Mouse (Mus musculus): ENCODE data around the gene Cnbd2.

The Cnbd2 gene

GRCm38 (mm10) chr2:156392461-156393154 lies 80.5 kb downstream of the Cnbd2 start:
- 0% methylated on average over 20 of the region's 63 CpGs for WGBS

DNA sequence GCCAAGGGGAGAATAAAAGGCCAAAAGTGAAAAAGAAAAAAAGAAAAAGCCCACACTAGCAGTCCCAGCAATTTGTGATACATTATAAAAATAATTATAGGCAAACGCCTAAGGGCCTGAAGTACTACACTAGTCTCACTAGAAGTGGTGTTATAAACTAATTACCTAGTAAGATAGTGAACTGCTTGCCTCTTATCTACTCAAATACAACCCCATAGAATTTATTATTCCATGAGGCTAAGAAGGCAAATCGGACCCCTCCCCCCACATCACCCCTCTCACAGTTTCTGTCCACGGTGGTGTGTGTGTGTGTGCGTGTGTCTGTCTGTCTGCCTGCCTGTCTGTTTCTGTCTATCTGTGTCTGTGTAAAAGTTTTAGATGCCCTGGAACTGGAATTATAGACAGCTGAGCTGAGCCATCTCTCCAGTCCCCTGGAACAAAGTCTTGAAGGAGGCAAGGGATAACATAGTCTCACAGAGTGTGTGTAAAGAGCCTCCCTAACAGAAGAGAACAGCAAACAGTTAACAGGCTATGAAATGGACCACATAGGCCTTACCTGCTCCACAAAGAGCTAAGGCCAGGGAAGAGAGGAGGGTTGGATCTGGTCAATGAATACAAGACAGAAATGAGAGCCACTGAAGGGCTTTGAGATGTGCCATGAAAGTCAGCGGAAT lies 81.2 kb downstream of the Cnbd2 start:
- 50% methylated on average over 5 of the region's 5 CpGs for WGBS

- WGBS: 94% methylated on average over 4 of the region's 4 CpGs
Observed at GRCm38 (mm10) chr2:156394282-156394681, 82.2 kb downstream of the Cnbd2 start.

DNA sequence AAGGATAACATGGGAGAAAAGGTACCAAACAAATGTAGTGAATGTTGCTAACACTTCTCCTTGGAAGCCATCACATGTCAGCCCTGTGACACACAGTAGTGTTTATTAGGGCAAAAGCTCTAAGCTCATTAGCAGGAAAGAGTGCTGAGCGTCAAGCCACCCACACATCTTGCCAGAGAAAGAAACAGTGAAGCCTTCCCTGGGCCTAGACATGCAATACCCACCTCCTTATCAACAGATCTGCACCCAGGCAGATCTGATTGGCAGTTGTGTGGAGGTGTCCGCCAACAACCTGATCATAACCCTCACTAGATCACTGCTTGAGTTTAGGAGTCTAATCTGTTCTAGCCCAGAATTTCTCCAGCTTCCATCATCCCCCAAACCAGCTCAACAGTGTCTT lies 84.0 kb downstream of the Cnbd2 start:
- 75% methylated on average over 2 of the region's 2 CpGs for WGBS

- 96% methylated on average over 7 of the region's 7 CpGs for WGBS
Observed at GRCm38 (mm10) chr2:156397988-156398387, 85.9 kb downstream of the Cnbd2 start.

- 47% methylated on average over 1 of the region's 1 CpGs for WGBS
Observed at GRCm38 (mm10) chr2:156399485-156399884, 87.4 kb downstream of the Cnbd2 start.

GRCm38 (mm10) chr2:156401331-156401730 lies 89.2 kb downstream of the Cnbd2 start:
- 17% methylated on average over 9 of the region's 9 CpGs for WGBS

DNA sequence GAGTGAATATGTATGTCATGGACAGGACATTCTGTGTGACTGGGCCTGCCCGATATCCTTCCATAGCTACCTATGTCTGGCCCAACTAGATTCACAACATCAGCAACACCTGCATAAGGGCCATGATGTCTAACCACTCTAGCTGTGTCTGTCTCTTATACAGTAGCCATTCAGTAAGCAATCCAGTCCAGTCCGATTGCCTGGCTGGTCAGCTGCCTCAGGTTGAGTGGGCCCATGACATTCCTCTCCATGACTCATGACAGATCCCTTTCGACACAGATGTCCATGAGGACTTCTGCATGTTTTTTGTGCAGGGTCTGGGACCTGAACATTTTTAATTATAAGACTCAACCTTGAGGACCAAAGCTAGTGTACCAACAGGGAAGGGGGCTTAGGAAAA lies 89.9 kb downstream of the Cnbd2 start:
- WGBS: 95% methylated on average over 3 of the region's 3 CpGs

DNA sequence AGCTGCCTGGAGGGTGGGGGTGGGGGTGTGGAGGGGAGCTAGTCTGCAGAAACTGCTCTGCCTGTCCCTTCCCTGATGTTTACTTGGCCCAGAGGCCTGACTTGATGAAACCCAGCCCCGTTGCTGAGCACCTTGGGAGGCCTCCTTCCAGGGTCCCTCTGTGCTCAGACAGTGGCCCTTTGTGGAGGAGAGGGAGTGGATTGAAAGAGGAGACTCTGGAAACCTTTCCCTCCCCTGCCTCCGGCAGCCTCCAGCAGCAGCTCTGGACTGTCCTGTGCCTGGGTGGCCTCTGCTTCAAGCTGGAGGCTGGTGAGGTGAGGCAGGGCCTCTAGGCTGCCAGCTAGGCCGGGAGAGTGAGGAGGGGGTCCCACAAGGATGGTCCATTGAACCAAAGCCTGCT lies 94.9 kb downstream of the Cnbd2 start:
- WGBS: 68% methylated on average over 3 of the region's 3 CpGs

GRCm38 (mm10) chr2:156408168-156408567 lies 96.1 kb downstream of the Cnbd2 start:
- WGBS: 14% methylated on average over 8 of the region's 8 CpGs

DNA sequence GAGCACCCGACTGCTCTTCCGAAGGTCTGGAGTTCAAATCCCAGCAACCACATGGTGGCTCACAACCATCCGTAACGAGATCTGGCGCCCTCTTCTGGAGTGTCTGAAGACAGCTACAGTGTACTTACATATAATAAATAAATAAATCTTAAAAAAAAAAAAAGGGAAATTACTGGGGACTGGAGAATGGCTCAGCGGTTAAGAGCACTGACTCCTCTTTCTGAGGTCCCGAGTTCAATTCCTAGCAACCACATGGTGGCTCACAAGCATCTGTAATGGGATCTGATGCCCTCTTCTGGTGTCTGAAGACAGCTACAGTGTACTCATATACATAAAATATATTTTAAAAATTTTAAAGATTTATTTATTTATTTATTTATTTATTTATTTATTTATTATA lies 99.2 kb downstream of the Cnbd2 start:
- 83% methylated on average over 7 of the region's 7 CpGs for WGBS

- 78% methylated on average over 2 of the region's 2 CpGs for WGBS
Observed at GRCm38 (mm10) chr2:156414996-156415395, 102.9 kb downstream of the Cnbd2 start.

DNA sequence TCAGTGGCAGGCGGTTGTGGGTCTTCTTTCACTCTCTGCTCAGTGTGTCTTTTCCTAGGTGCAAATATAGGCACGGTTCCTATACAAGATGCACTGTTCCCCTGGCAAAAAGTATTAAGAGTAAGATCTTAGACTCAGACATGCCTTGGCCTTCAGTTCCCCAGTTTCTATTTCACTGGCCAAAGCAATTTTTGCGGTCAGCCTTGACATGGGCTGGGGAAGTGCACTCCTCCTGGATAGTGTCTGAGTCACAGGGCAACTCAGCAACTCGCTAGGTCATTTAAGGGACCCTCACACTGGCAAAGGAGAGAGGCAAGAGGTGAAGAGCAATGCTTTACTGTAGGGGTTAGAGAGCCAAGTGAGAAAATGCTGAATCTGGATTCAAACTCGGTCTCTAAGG lies 103.6 kb downstream of the Cnbd2 start:
- WGBS: 88% methylated on average over 5 of the region's 5 CpGs

DNA sequence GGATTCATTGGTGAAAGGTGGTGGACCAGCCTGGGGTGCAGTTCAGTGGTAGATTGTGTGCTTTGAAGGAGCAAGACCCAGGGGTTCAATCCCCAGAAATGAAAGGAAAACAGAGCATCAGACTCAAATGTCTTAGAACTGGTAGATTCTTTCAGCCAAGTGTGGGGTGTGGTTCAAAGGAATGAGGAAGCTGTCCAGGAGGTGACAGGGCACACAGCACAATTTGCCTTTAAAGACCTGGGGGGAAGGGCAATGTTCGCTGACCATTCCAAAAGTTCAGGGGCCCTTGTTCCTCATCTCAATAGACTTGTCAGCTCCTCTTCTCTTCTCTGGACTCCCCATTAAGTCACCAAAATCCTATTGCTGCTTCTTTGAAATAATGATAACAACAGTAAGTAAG lies 105.1 kb downstream of the Cnbd2 start:
- WGBS: 70% methylated on average over 1 of the region's 1 CpGs

DNA sequence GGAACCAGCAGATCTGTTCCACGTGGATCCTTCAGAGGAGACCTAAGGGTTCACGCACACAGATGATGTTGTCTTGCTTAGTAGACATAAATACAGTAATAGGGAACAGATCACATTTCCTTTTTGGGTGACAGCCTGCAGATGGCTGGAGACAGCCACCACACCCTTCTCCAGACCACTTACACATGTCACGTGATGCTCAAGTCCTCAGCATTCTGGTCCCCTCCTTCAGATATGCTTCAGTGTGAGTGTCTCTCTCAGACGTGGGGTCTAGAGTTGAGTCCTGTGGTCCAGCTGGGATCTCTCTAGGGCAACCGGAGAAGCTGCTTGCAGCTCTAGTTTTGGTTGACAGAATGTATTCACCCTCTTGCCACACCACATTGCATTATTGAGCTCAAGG lies 106.4 kb downstream of the Cnbd2 start:
- 92% methylated on average over 5 of the region's 5 CpGs for WGBS

GRCm38 (mm10) chr2:156420327-156420693 lies 108.2 kb downstream of the Cnbd2 start:
- 26% methylated on average over 14 of the region's 14 CpGs for WGBS

GRCm38 (mm10) chr2:156420694-156421380 lies 108.7 kb downstream of the Cnbd2 start, which contains the start of gene Epb41l1:
Epb41l1 (plus strand) TSS chr2:156420909.
- under 1% methylated on average over 73 of the region's 76 CpGs for WGBS

DNA sequence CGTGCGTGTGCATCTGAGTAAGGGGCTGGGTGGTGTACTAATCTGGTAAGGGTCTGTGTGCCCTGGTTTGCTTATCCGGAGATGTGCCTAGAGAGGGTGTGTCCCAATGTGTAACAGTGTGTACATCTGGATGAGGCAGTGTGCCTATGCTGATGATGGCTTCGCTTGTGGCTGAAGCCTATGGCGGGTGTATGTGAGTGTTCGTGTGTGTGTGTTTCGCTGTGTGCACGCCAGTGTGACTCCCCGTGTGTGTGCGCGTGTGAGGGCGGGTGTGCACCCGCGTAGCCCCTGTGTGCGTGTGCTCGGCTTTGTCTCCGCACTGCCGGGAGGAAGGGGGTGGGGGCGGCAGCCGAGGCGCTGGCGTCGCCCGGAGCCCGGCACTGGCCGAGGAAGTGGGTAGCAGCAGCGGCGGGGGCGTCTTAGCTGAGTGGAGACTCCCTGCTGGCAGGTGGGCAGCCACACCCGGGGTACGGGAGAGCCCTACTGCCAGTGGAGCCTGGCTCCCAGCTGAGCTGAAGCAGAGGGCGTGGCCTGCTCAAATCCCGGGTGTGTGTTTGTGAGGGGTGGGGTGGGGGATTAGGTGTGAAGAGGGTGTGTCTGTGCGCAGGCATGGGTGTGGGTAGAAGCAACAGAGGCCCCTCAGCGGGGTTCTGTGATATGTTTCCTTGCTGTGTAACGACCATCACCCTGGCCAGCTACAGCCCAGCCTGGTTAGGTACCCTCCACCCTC lies 109.4 kb downstream of the Cnbd2 start:
- 2% methylated on average over 36 of the region's 36 CpGs for WGBS

DNA sequence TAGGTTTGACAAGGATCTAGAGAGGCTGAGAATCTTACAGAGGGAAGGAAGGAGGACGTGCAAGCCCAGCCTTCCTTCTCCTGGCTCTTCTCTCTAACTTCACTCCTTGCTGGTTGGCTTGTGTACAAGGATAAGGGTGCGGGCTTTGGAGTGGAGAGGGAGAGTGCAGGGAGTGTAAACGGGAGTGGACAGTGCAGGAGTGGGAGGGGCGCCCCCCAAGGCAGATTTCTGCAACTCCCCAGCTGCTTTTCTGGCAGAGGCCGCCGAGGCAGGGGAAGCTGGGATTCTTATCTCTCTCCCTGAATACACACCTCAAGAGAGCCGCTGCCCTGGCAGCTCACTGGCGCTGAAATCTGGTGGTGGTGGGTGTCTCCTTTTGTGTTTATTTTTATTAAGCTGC lies 110.5 kb downstream of the Cnbd2 start:
- 17% methylated on average over 8 of the region's 8 CpGs for WGBS

DNA sequence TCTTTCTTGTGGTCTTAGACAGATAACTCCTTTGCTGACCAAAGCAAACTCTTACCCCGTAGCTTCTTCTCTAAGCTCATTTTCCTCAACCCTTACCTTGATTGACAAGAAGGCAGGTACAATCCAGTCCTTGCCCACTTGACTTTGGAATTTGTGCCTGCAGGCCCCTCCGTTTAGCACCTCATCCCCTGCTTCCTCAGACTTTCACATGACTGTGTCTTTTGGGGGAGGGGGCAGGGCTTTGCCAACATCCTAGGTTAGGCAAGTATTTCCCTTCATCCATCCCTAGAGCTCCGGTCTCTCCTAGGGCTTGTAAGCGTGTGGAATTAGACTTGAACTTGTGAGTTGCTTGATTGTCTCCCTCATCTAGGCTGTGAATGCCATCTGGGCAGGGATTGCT lies 111.6 kb downstream of the Cnbd2 start:
- WGBS: 87% methylated on average over 4 of the region's 4 CpGs
